Mouse (Mus musculus) forebrain, embryonic 15.5 days (tissue): Measurements from ENCODE around the gene 4921524J17Rik. TPM values are rescaled to one million over a fixed set of nuclear protein-coding genes. Genes with fewer than 3 reads are reported as not detected.

Experiments used
- ATAC-seq: fragments of 200-750 bp; cut with Nextera tagmentation; replicated peaks from 2 replicates; pipeline ENCODE4 v1.8.0; 2017; ENCODE audit warnings: mild to moderate bottlenecking, moderate TSS enrichment, moderate library complexity
- H3K27ac ChIP-seq: fragments of 300-500 bp; sonication (generic); replicated peaks from 2 replicates; pipeline ENCODE4 v1.5.1; 2015; ENCODE audit warnings: mild to moderate bottlenecking, inconsistent platforms
- H3K27me3 ChIP-seq: fragments of 300-500 bp; sonication (generic); 2 replicates; pipeline ENCODE4 v1.6.1; 2015; ENCODE audit warnings: inconsistent platforms
- H3K36me3 ChIP-seq: fragments of 300-500 bp; sonication (generic); 2 replicates; pipeline ENCODE4 v1.6.1; 2015; ENCODE audit warnings: mild to moderate bottlenecking, inconsistent platforms
- H3K4me1 ChIP-seq: fragments of 300-500 bp; sonication (generic); 2 replicates; pipeline ENCODE4 v1.6.1; 2015; ENCODE audit warnings: inconsistent platforms
- H3K4me2 ChIP-seq: fragments of 300-500 bp; sonication (generic); replicated peaks from 2 replicates; pipeline ENCODE4 v1.6.1; 2015; ENCODE audit warnings: mild to moderate bottlenecking, inconsistent platforms
- H3K4me3 ChIP-seq: fragments of 300-500 bp; sonication (generic); 2 replicates; pipeline ENCODE4 v1.5.1; 2015; ENCODE audit warnings: mild to moderate bottlenecking, inconsistent platforms
- H3K9ac ChIP-seq: fragments of 300-500 bp; sonication (generic); replicated peaks from 2 replicates; pipeline ENCODE4 v1.6.1; 2015; ENCODE audit warnings: mild to moderate bottlenecking, inconsistent platforms
- H3K9me3 ChIP-seq: fragments of 300-500 bp; sonication (generic); 2 replicates; pipeline ENCODE4 v1.6.1; 2016; ENCODE audit warnings: inconsistent platforms
- WGBS: fragments of 180-500 bp; shearing (Covaris S2); methylation state at CpG from one replicate; pipeline ENCODE4 v1.1.7; 2015; ENCODE audit warnings: mixed read lengths; 5-methylcytosine and 5-hydroxymethylcytosine counted together
- polyA plus RNA-seq: library from polyadenylated mRNA; unstranded; fragments of >200 nt; fragmentation: Nextera tagmentation; extraction: Ambion mirVana; gene quantifications from 2 replicates; pipeline ENCODE4 v1.2.1, GENCODE M21; 2015

Gene 4921524J17Rik
- polyA plus RNA-seq, 1 experiment from 2014 or later, result 74.7 TPM

- no peaks in the 10 kb centered on the region for H3K9me3 ChIP-seq
- H3K27ac ChIP-seq, result no peak overlapping the region
- no peaks in the 10 kb centered on the region for H3K36me3 ChIP-seq
- no peak overlapping the region for H3K9ac ChIP-seq
- ATAC-seq, result no peak
- no peaks in the 10 kb centered on the region for H3K27me3 ChIP-seq
- H3K4me2 ChIP-seq, result no peak overlapping the region
- H3K4me1 ChIP-seq, result no peaks in the 10 kb centered on the region
- H3K4me3 ChIP-seq, result no peak overlapping the region
- WGBS, result 52% methylated on average over 5 of the region's 5 CpGs
Observed at GRCm38 (mm10) chr8:85397508-85397907, 35.1 kb downstream of the 4921524J17Rik start.

- Histone ChIP-seq H3K9ac (no peak overlapping the region), H3K4me1 (no peaks in the 10 kb centered on the region), H3K27me3 (no peaks in the 10 kb centered on the region), H3K9me3 (no peaks in the 10 kb centered on the region), H3K27ac (no peak overlapping the region), H3K4me3 (no peak overlapping the region), H3K36me3 (no peaks in the 10 kb centered on the region), H3K4me2 (no peak overlapping the region)
- 86% methylated on average over 5 of the region's 5 CpGs for WGBS
- no peak for ATAC-seq
Observed at GRCm38 (mm10) chr8:85396432-85397079, 36.1 kb downstream of the 4921524J17Rik start.

- no peak for ATAC-seq
- Histone ChIP-seq H3K27ac (no peak overlapping the region), H3K27me3 (no peaks in the 10 kb centered on the region), H3K4me2 (no peak overlapping the region), H3K9me3 (no peaks in the 10 kb centered on the region), H3K9ac (no peak overlapping the region), H3K4me3 (no peak overlapping the region), H3K36me3 (no peaks in the 10 kb centered on the region), H3K4me1 (no peaks in the 10 kb centered on the region)
- WGBS, result 90% methylated on average over 8 of the region's 8 CpGs
Observed at GRCm38 (mm10) chr8:85395681-85396431, 36.8 kb downstream of the 4921524J17Rik start.

- Histone ChIP-seq H3K9ac (no peak overlapping the region), H3K4me3 (no peak overlapping the region), H3K9me3 (no peaks in the 10 kb centered on the region), H3K4me2 (no peak overlapping the region), H3K4me1 (no peaks in the 10 kb centered on the region), H3K36me3 (no peaks in the 10 kb centered on the region), H3K27me3 (no peaks in the 10 kb centered on the region), H3K27ac (no peak overlapping the region)
- WGBS, result 73% methylated on average over 3 of the region's 3 CpGs
- no peak for ATAC-seq
Observed at GRCm38 (mm10) chr8:85395017-85395416, 37.6 kb downstream of the 4921524J17Rik start.

- no peak overlapping the region for H3K27ac ChIP-seq
- H3K4me1 ChIP-seq, result no peaks in the 10 kb centered on the region
- H3K9ac ChIP-seq, result no peak overlapping the region
- no peak overlapping the region for H3K4me2 ChIP-seq
- H3K9me3 ChIP-seq, result no peaks in the 10 kb centered on the region
- H3K36me3 ChIP-seq, result no peaks in the 10 kb centered on the region
- 93% methylated on average over 6 of the region's 6 CpGs for WGBS
- no peaks in the 10 kb centered on the region for H3K27me3 ChIP-seq
- ATAC-seq, result no peak
- H3K4me3 ChIP-seq, result no peak overlapping the region
Observed at GRCm38 (mm10) chr8:85393199-85393598, 39.4 kb downstream of the 4921524J17Rik start.

- H3K4me1 ChIP-seq, result no peaks in the 10 kb centered on the region
- H3K9me3 ChIP-seq, result no peaks in the 10 kb centered on the region
- no peak overlapping the region for H3K27ac ChIP-seq
- no peaks in the 10 kb centered on the region for H3K27me3 ChIP-seq
- no peak for ATAC-seq
- WGBS, result 77% methylated on average over 1 of the region's 1 CpGs
- H3K9ac ChIP-seq, result no peak overlapping the region
- no peak overlapping the region for H3K4me3 ChIP-seq
- H3K4me2 ChIP-seq, result no peak overlapping the region
- no peaks in the 10 kb centered on the region for H3K36me3 ChIP-seq
Observed at GRCm38 (mm10) chr8:85391438-85391837, 41.2 kb downstream of the 4921524J17Rik start.

- H3K36me3 ChIP-seq, result no peaks in the 10 kb centered on the region
- 81% methylated on average over 6 of the region's 6 CpGs for WGBS
- H3K27ac ChIP-seq, result no peak within 1 kb of the TSS
- no peak for ATAC-seq
- H3K27me3 ChIP-seq, result no peaks in the 10 kb centered on the region
- no peak within 1 kb of the TSS for H3K9ac ChIP-seq
- no peak within 1 kb of the TSS for H3K4me3 ChIP-seq
- H3K4me2 ChIP-seq, result no peak within 1 kb of the TSS
- H3K9me3 ChIP-seq, result no peaks in the 10 kb centered on the region
- no peaks in the 10 kb centered on the region for H3K4me1 ChIP-seq
Observed at GRCm38 (mm10) chr8:85386205-85386604, 46.4 kb downstream of the 4921524J17Rik start, which contains the start of gene Mylk3. Gene Mylk3, minus strand, starts transcription at chr8:85386345.

GRCm38 (mm10) chr8:85381926-85382325, 50.7 kb downstream of the 4921524J17Rik start:
- 84% methylated on average over 4 of the region's 4 CpGs for WGBS
- no peak overlapping the region for H3K4me2 ChIP-seq
- no peaks in the 10 kb centered on the region for H3K4me1 ChIP-seq
- no peaks in the 10 kb centered on the region for H3K9me3 ChIP-seq
- no peaks in the 10 kb centered on the region for H3K36me3 ChIP-seq
- H3K27ac ChIP-seq, result no peak overlapping the region
- H3K27me3 ChIP-seq, result no peaks in the 10 kb centered on the region
- H3K9ac ChIP-seq, result no peak overlapping the region
- H3K4me3 ChIP-seq, result no peak overlapping the region
- ATAC-seq, result no peak

- H3K27ac ChIP-seq, result no peak overlapping the region
- H3K9me3 ChIP-seq, result no peaks in the 10 kb centered on the region
- no peaks in the 10 kb centered on the region for H3K4me1 ChIP-seq
- H3K9ac ChIP-seq, result no peak overlapping the region
- no peaks in the 10 kb centered on the region for H3K27me3 ChIP-seq
- H3K4me2 ChIP-seq, result no peak overlapping the region
- ATAC-seq, result no peak
- no peaks in the 10 kb centered on the region for H3K36me3 ChIP-seq
- 85% methylated on average over 8 of the region's 8 CpGs for WGBS
- no peak overlapping the region for H3K4me3 ChIP-seq
Observed at GRCm38 (mm10) chr8:85380824-85381209, 51.8 kb downstream of the 4921524J17Rik start.

GRCm38 (mm10) chr8:85380123-85380823, 52.4 kb downstream of the 4921524J17Rik start:
- WGBS, result 87% methylated on average over 10 of the region's 10 CpGs
- ATAC-seq, result no peak

GRCm38 (mm10) chr8:85379142-85379781, 53.4 kb downstream of the 4921524J17Rik start:
- H3K27me3 ChIP-seq, result no peaks in the 10 kb centered on the region
- no peak for ATAC-seq
- H3K27ac ChIP-seq, result no peak overlapping the region
- WGBS, result 32% methylated on average over 2 of the region's 2 CpGs
- H3K36me3 ChIP-seq, result no peaks in the 10 kb centered on the region
- no peak overlapping the region for H3K4me3 ChIP-seq
- H3K9ac ChIP-seq, result no peak overlapping the region
- no peak overlapping the region for H3K4me2 ChIP-seq
- H3K4me1 ChIP-seq, result no peaks in the 10 kb centered on the region
- H3K9me3 ChIP-seq, result no peaks in the 10 kb centered on the region

More at GRCm38 (mm10) chr8:85380123-85380823, 52.4 kb downstream of the 4921524J17Rik start:
- H3K4me3 ChIP-seq, result no peak overlapping the region
- H3K4me2 ChIP-seq, result no peak overlapping the region
- H3K36me3 ChIP-seq, result no peaks in the 10 kb centered on the region
- H3K9ac ChIP-seq, result no peak overlapping the region
- no peaks in the 10 kb centered on the region for H3K4me1 ChIP-seq
- no peaks in the 10 kb centered on the region for H3K27me3 ChIP-seq
- H3K9me3 ChIP-seq, result no peaks in the 10 kb centered on the region
- no peak overlapping the region for H3K27ac ChIP-seq

- Histone ChIP-seq H3K27ac (no peak overlapping the region), H3K4me2 (no peak overlapping the region), H3K4me3 (no peak overlapping the region), H3K9ac (no peak overlapping the region), H3K27me3 (no peaks in the 10 kb centered on the region), H3K4me1 (no peaks in the 10 kb centered on the region), H3K9me3 (no peaks in the 10 kb centered on the region), H3K36me3 (no peaks in the 10 kb centered on the region)
- no peak for ATAC-seq
- 61% methylated on average over 3 of the region's 3 CpGs for WGBS
Observed at GRCm38 (mm10) chr8:85376516-85376915, 56.1 kb downstream of the 4921524J17Rik start.
